Mouse (Mus musculus): ENCODE measurements at regions not wholly inside any gene's neighbourhood (a gene's known extent, or its start where the extent isn't known, plus 50 kb on each side); places are given as distances from the start of the nearest gene placed in this dataset.
A peak's percentile ranks its signal among the peaks of the same experiment; 100 is the strongest.
"Not testable (repeated sequence)": the region's sequence is repeated elsewhere in the genome, so short reads cannot be mapped to it uniquely, and the experiment has no call there.

GRCm38 (mm10) chr12:114285082-114285481 lies 741.4 kb downstream of the Adam6a start:
- Histone ChIP-seq H3K27me3 (no peaks in the 10 kb centered on the region), H3K4me1 (no peaks in the 10 kb centered on the region), H3K9me3 (replicated peaks) (no peaks in the 10 kb centered on the region; the same call in none of the 2 replicates), H3K4me3 (replicated peaks) (no peak overlapping the region), H3K4me2 (replicated peaks) (no peak overlapping the region), H3K36me3 (no peaks in the 10 kb centered on the region), H3K9ac (no peak overlapping the region), H3K27ac (replicated peaks) (no peak overlapping the region)
- ATAC-seq (ENCODE audit: insufficient number of reproducible peaks, low FRiP score, low TSS enrichment, low read depth): no peak
- 86% methylated on average over 1 of the region's 1 CpGs for WGBS

DNA sequence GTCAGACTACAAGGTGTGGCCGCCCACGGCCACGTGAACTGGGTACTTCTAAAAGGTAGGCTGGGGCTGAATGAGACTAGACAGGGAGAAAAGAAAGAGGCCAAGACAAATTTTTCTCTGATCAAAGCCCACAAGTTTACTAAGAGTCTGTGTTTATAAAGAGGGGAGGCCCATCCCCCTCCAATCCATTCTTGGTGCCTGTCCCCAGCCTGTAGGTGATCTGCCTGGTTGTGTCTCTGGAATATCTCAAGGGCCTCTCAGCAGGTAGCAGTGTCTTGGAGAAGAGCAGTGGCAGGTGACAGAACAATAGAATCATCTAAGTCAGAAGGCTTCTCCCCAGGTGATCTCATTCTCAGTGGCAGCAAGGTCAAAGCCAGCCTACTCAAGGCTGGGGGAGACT lies 743.3 kb downstream of the Adam6a start:
- WGBS: 87% methylated on average over 3 of the region's 3 CpGs
- no peaks in the 10 kb centered on the region for H3K4me1 ChIP-seq
- no peaks in the 10 kb centered on the region for H3K36me3 ChIP-seq
- H3K27ac ChIP-seq (replicated peaks): no peak overlapping the region
- H3K9ac ChIP-seq: no peak overlapping the region
- H3K9me3 ChIP-seq (replicated peaks): no peaks in the 10 kb centered on the region; the same call in none of the 2 replicates
- no peaks in the 10 kb centered on the region for H3K27me3 ChIP-seq
- H3K4me3 ChIP-seq (replicated peaks): no peak overlapping the region
- H3K4me2 ChIP-seq (replicated peaks): no peak overlapping the region
- ATAC-seq (ENCODE audit: insufficient number of reproducible peaks, low FRiP score, low TSS enrichment, low read depth): no peak

- no peak overlapping the region for H3K4me2 ChIP-seq (replicated peaks)
- no peaks in the 10 kb centered on the region for H3K4me1 ChIP-seq
- H3K27me3 ChIP-seq: no peaks in the 10 kb centered on the region
- H3K27ac ChIP-seq (replicated peaks): no peak overlapping the region
- H3K36me3 ChIP-seq: no peaks in the 10 kb centered on the region
- no peak for ATAC-seq (ENCODE audit: insufficient number of reproducible peaks, low FRiP score, low TSS enrichment, low read depth)
- no peak overlapping the region for H3K4me3 ChIP-seq (replicated peaks)
- 89% methylated on average over 3 of the region's 3 CpGs for WGBS
- no peak overlapping the region for H3K9ac ChIP-seq
- 0 out of 2 replicates have a peak, but pooled peaks cover 4% of the 10 kb centered on the region for H3K9me3 ChIP-seq (replicated peaks)
Observed at GRCm38 (mm10) chr12:114291083-114291482, 747.4 kb downstream of the Adam6a start.

GRCm38 (mm10) chr12:114299771-114300170 lies 756.1 kb downstream of the Adam6a start:
- Histone ChIP-seq H3K4me1 (no peaks in the 10 kb centered on the region), H3K36me3 (no peaks in the 10 kb centered on the region), H3K9me3 (replicated peaks) (peaks cover 9% of the 10 kb centered on the region; the same call in 1 of the 2 replicates), H3K9ac (no peak overlapping the region), H3K4me3 (replicated peaks) (no peak overlapping the region), H3K27ac (replicated peaks) (no peak overlapping the region), H3K27me3 (no peaks in the 10 kb centered on the region), H3K4me2 (replicated peaks) (no peak overlapping the region)
- ATAC-seq (ENCODE audit: insufficient number of reproducible peaks, low FRiP score, low TSS enrichment, low read depth): no peak
- 78% methylated on average over 5 of the region's 5 CpGs for WGBS

- Histone ChIP-seq H3K4me3 (replicated peaks) (no peak overlapping the region), H3K9ac (no peak overlapping the region), H3K27ac (replicated peaks) (no peak overlapping the region), H3K27me3 (no peaks in the 10 kb centered on the region), H3K4me1 (no peaks in the 10 kb centered on the region), H3K9me3 (replicated peaks) (peaks cover 12% of the 10 kb centered on the region), H3K4me2 (replicated peaks) (no peak overlapping the region), H3K36me3 (no peaks in the 10 kb centered on the region)
- no peak for ATAC-seq (ENCODE audit: insufficient number of reproducible peaks, low FRiP score, low TSS enrichment, low read depth)
- WGBS: 85% methylated on average over 2 of the region's 2 CpGs
Observed at GRCm38 (mm10) chr12:114301728-114302127, 758.0 kb downstream of the Adam6a start.

GRCm38 (mm10) chr12:114332552-114332951 lies 788.8 kb downstream of the Adam6a start:
- no peak overlapping the region for H3K9ac ChIP-seq
- ATAC-seq (ENCODE audit: insufficient number of reproducible peaks, low FRiP score, low TSS enrichment, low read depth): no peak
- H3K4me1 ChIP-seq: no peaks in the 10 kb centered on the region
- H3K27me3 ChIP-seq: no peaks in the 10 kb centered on the region
- H3K27ac ChIP-seq (replicated peaks): no peak overlapping the region
- H3K4me2 ChIP-seq (replicated peaks): no peak overlapping the region
- no peak overlapping the region for H3K4me3 ChIP-seq (replicated peaks)
- no peaks in the 10 kb centered on the region for H3K36me3 ChIP-seq
- no peaks in the 10 kb centered on the region; the same call in 1 of the 2 replicates for H3K9me3 ChIP-seq (replicated peaks)

DNA sequence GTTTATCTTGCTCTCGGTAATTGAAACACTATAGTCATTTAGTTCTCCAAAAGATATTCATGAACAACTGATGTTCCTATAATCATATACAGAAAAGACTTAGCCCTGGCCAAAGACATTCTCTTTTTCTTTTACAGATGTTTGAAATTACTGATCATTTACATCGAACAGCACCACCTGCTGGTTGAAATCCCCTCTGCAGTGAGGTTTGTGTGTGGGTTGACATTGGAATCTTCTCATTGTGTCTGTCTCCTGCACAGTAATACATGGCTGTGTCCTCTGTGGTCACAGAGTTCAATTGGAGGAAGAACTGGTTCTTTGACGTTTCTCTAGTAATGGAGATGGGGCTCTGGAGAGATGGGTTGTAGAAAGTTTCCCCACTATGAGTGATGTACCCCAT lies 822.6 kb downstream of the Adam6a start:
- no peak overlapping the region for H3K27ac ChIP-seq (replicated peaks)
- no peak overlapping the region for H3K4me2 ChIP-seq (replicated peaks)
- no peak for ATAC-seq (ENCODE audit: insufficient number of reproducible peaks, low FRiP score, low TSS enrichment, low read depth)
- H3K9me3 ChIP-seq (replicated peaks): no peaks in the 10 kb centered on the region
- WGBS: 60% methylated on average over 3 of the region's 3 CpGs
- no peaks in the 10 kb centered on the region for H3K4me1 ChIP-seq
- H3K27me3 ChIP-seq: no peaks in the 10 kb centered on the region
- H3K36me3 ChIP-seq: no peaks in the 10 kb centered on the region
- no peak overlapping the region for H3K4me3 ChIP-seq (replicated peaks)
- no peak overlapping the region for H3K9ac ChIP-seq

DNA sequence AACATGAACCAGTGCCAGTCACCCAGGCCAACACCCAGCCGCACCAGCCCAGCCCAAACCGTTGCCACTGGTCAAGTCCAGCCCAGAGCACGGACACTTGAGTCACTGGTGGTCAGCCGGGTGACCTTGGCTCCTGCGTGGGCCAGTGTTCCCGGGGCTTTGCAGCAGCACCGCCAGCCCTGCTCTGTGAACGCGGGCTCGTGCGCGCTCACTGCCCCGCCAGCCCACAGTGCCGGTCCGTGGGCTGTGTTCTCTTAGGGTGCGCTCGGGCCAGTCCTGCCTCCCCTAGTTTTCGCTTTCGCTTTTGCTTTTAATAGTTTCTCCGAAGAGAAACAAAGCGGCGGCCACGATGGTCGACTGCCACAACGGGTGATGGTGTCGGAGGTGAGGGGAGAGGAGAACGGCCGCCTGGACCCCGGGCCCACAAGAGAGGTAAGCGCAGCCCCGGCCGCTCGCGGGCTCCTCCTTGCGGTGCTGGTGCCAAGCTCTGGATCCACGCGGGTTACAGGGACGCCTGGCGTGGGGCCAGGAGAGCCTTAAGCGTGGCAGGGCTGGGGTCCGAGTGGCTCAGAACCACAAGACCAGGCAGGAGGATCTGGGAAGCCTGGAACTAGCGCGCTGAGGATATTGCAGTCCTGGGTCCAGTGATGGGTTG lies 835.1 kb downstream of the Adam6a start:
- ATAC-seq (ENCODE audit: insufficient number of reproducible peaks, low FRiP score, low TSS enrichment, low read depth): peak; percentile 51; the same call in 1 of the 2 replicates
- H3K36me3 ChIP-seq; H3K9ac ChIP-seq; H3K4me1 ChIP-seq; H3K27me3 ChIP-seq; H3K9me3 ChIP-seq (replicated peaks); H3K27ac ChIP-seq (replicated peaks): not testable (repeated sequence)
- 36% methylated on average over 37 of the region's 43 CpGs for WGBS
- H3K4me3 ChIP-seq (replicated peaks): peak overlapping the region; percentile 16; the same call in 1 of the 2 replicates
- H3K4me2 ChIP-seq (replicated peaks): peak overlapping the region; percentile 19; the same call in 1 of the 2 replicates

DNA sequence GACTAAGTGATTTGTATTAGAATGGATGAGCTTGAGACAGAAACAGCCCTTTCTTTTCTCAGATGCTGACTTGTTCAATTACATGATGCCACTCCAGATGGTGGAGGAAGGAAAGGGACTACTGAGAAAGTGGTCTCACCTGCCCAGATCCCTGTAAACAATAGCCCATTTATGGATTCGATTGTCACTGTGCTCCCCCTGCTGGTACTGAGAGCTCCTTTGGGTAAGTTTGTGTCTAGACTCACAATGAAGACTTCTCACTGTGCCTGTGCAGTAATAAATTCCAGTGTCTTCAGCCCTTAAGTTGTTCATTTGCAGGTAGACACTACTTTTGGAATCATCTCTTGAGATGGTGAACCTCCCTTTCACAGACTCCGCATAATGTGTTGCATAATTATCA lies 847.7 kb downstream of the Adam6a start:
- no peak for ATAC-seq (ENCODE audit: insufficient number of reproducible peaks, low FRiP score, low TSS enrichment, low read depth)
- Histone ChIP-seq H3K9ac (no peak overlapping the region), H3K27ac (replicated peaks) (no peak overlapping the region), H3K9me3 (replicated peaks) (0 out of 2 replicates have a peak, but pooled peaks cover 3% of the 10 kb centered on the region), H3K27me3 (no peaks in the 10 kb centered on the region), H3K4me1 (no peaks in the 10 kb centered on the region), H3K4me3 (replicated peaks) (no peak overlapping the region), H3K4me2 (replicated peaks) (no peak overlapping the region), H3K36me3 (no peaks in the 10 kb centered on the region)
- 70% methylated on average over 2 of the region's 2 CpGs for WGBS

- WGBS: 39% methylated on average over 2 of the region's 2 CpGs
- H3K4me1 ChIP-seq: no peaks in the 10 kb centered on the region
- no peak overlapping the region for H3K4me2 ChIP-seq (replicated peaks)
- H3K27me3 ChIP-seq: no peaks in the 10 kb centered on the region
- H3K27ac ChIP-seq (replicated peaks): no peak overlapping the region
- no peak overlapping the region for H3K9ac ChIP-seq
- no peak for ATAC-seq (ENCODE audit: insufficient number of reproducible peaks, low FRiP score, low TSS enrichment, low read depth)
- H3K9me3 ChIP-seq (replicated peaks): peaks cover 6% of the 10 kb centered on the region; the same call in 1 of the 2 replicates
- no peaks in the 10 kb centered on the region for H3K36me3 ChIP-seq
- H3K4me3 ChIP-seq (replicated peaks): no peak overlapping the region
Observed at GRCm38 (mm10) chr12:114406206-114406605, 862.5 kb downstream of the Adam6a start.

DNA sequence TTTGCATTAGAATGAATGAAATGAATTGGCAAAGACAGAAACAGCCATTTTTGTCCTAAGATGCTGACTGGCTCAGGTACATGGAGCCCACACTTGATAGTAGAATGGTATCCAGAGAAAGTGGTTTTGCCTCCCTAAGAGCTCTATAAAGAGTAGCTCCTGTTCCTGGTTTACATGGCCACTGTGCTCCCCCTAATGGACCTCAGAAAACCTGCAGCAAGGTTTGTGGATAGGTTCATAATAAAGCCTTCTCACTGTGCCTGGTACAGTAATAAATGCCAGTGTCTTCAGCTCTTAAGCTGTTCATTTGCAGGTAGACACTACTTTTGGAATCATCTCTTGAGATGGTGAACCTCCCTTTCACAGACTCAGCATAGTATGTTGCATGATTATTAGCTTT lies 890.8 kb downstream of the Adam6a start:
- ATAC-seq (ENCODE audit: insufficient number of reproducible peaks, low FRiP score, low TSS enrichment, low read depth): no peak

DNA sequence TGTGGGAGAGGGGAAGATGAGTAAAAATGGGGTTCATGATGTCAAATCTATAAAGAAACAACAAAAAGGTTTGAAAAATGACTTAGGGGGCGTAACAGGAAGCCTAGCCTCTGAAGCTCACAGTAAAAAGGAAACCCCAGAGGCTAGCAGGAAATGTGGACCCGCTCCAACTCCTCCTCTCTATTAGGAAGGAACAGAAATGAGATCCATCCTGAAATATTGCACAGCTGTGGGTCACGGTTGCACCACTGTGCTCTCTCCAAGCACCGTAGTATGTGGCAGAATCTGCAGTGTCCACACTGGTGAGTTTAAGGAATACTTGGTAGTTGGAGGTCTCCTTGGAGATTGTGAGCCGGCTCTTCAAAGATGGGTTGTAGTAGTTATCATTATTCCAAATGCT lies 918.3 kb downstream of the Adam6a start:
- Histone ChIP-seq H3K27ac (replicated peaks) (no peak overlapping the region), H3K9ac (no peak overlapping the region), H3K4me1 (no peaks in the 10 kb centered on the region), H3K36me3 (no peaks in the 10 kb centered on the region), H3K4me3 (replicated peaks) (no peak overlapping the region), H3K27me3 (no peaks in the 10 kb centered on the region), H3K4me2 (replicated peaks) (no peak overlapping the region), H3K9me3 (replicated peaks) (peaks cover 11% of the 10 kb centered on the region; the same call in 1 of the 2 replicates)
- 72% methylated on average over 5 of the region's 5 CpGs for WGBS
- ATAC-seq (ENCODE audit: insufficient number of reproducible peaks, low FRiP score, low TSS enrichment, low read depth): no peak

More for the DNA sequence above, 890.8 kb downstream of the Adam6a start:
- no peaks in the 10 kb centered on the region for H3K36me3 ChIP-seq
- no peaks in the 10 kb centered on the region for H3K4me1 ChIP-seq
- no peak overlapping the region for H3K4me2 ChIP-seq (replicated peaks)
- H3K27ac ChIP-seq (replicated peaks): no peak overlapping the region
- H3K9ac ChIP-seq: no peak overlapping the region
- no peak overlapping the region for H3K4me3 ChIP-seq (replicated peaks)
- H3K9me3 ChIP-seq (replicated peaks): 0 out of 2 replicates have a peak, but pooled peaks cover 2% of the 10 kb centered on the region
- H3K27me3 ChIP-seq: no peaks in the 10 kb centered on the region
